Mouse (Mus musculus): Measurements from ENCODE around the gene Gpr45. TPM values are rescaled to one million over a fixed set of nuclear protein-coding genes. Genes with fewer than 3 reads are reported as not detected.

The Gpr45 gene
- polyA plus RNA-seq, 1 experiment from 2014 or later, result 0.14 TPM

Small RNA genes within 50 kb of the gene (microRNA-seq; reads per million reads assigned to microRNA genes)
- gene Gm24001, result not detected

Other genes with a start within 250 kb of the Gpr45 start
- gene Mrps9, start 101.6 kb upstream of the Gpr45 start, polyA plus RNA-seq (2015; fragmentation: Nextera tagmentation; extraction: Ambion mirVana), result 23.0 and 24.2 TPM in 2 replicates
- 3.0 and 3.6 TPM in 2 replicates for gene Tgfbrap1, start 145.8 kb downstream of the Gpr45 start, polyA plus RNA-seq (2015; fragmentation: Nextera tagmentation; extraction: Ambion mirVana)
- gene AI597479, start 145.8 kb downstream of the Gpr45 start, polyA plus RNA-seq (2015; fragmentation: Nextera tagmentation; extraction: Ambion mirVana), result 7.1 and 7.2 TPM in 2 replicates
- 3.2 and 3.5 TPM in 2 replicates for gene Fhl2, start 244.1 kb downstream of the Gpr45 start, polyA plus RNA-seq (2015; fragmentation: Nextera tagmentation; extraction: Ambion mirVana)